Mouse (Mus musculus) lung, embryonic 16.5 days (tissue): ENCODE results near the gene Cstf1. TPM values are rescaled to one million over a fixed set of nuclear protein-coding genes. Genes with fewer than 3 reads are reported as not detected.

Experiments
- ATAC-seq: fragments of 200-750 bp; cut with Nextera tagmentation; 2 replicates; pipeline ENCODE4 v1.8.0; 2017; ENCODE audit warnings: low read depth, mild to moderate bottlenecking, moderate library complexity
- H3K27ac ChIP-seq: fragments of 300-500 bp; sonication (generic); 2 replicates; pipeline ENCODE4 v1.5.1; 2014; ENCODE audit warnings: mild to moderate bottlenecking, control low read depth, low read length
- H3K27me3 ChIP-seq: fragments of 300-500 bp; sonication (generic); 2 replicates; pipeline ENCODE4 v1.6.1; 2014; ENCODE audit warnings: low read depth, low read length, mixed read lengths; ENCODE audit not compliant: control insufficient read depth, insufficient read depth
- H3K36me3 ChIP-seq: fragments of 300-500 bp; sonication (generic); 2 replicates; pipeline ENCODE4 v1.6.1; 2014; ENCODE audit warnings: low read length; ENCODE audit not compliant: control insufficient read depth, insufficient read depth
- H3K4me1 ChIP-seq: fragments of 300-500 bp; sonication (generic); replicated peaks from 2 replicates; pipeline ENCODE4 v1.6.1; 2014; ENCODE audit warnings: low read length, mixed read lengths; ENCODE audit not compliant: control insufficient read depth, insufficient read depth
- H3K4me2 ChIP-seq: fragments of 300-500 bp; sonication (generic); 2 replicates; pipeline ENCODE4 v1.6.1; 2014; ENCODE audit warnings: low read depth, low read length, control low read depth
- H3K4me3 ChIP-seq: fragments of 300-500 bp; sonication (generic); 2 replicates; pipeline ENCODE4 v1.5.1; 2014; ENCODE audit warnings: mild to moderate bottlenecking, low read length, control low read depth
- H3K9ac ChIP-seq: fragments of 300-500 bp; sonication (generic); 2 replicates; pipeline ENCODE4 v1.6.1; 2014; ENCODE audit warnings: low read length, control low read depth
- H3K9me3 ChIP-seq: fragments of 300-500 bp; sonication (generic); 2 replicates; pipeline ENCODE4 v1.6.1; 2016; ENCODE audit warnings: low read length; ENCODE audit not compliant: control insufficient read depth
- WGBS: fragments of 180-500 bp; shearing (Covaris S2); extraction: QIAGEN DNeasy Blood & Tissue Kit; methylation state at CpG from one replicate; pipeline ENCODE4 v1.1.7; 2014; 5-methylcytosine and 5-hydroxymethylcytosine counted together
- polyA plus RNA-seq: library from polyadenylated mRNA; unstranded; fragments of >200 nt; fragmentation: Nextera tagmentation; extraction: Ambion mirVana; gene quantifications from 2 replicates; pipeline ENCODE4 v1.2.1, GENCODE M21; 2015

The Cstf1 gene
- polyA plus RNA-seq, 1 experiment from 2014 or later: 37.5 TPM

DNA sequence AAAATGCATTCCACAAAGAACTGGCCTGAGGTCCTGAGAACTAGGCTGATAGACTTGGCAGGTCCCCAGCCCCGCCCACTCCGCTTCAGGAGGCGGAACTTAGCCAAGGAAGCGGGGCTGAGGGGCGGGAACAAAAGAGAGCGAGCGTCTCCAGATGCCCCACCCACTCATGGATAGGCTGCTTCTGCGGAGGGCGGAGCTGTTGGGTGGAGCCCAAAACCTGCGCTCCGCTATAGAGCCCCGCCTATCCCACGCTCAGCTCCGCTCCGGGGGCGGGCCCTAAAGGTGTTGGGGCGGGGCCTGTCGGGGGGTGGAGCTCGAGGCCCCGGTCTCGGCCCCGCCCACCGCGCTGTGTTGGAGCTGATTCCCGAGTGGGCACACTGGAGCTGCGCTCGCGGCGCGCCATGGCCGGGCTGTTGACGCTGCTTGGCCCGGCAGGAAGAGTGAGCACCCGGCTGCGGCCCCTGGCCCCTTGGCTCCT is 25.2 kb upstream of the Cstf1 start, which contains the start of gene Fam210b:
Fam210b (plus strand) TSS at position 308 of the 481 bp plus-strand sequence.
- Histone ChIP-seq H3K9ac (peak within 1 kb of the TSS; percentile 85), H3K4me3 (peak within 1 kb of the TSS; percentile 86), H3K9me3 (no peaks in the 10 kb centered on the region), H3K27me3 (no peaks in the 10 kb centered on the region), H3K4me1 (peaks cover 37% of the 10 kb centered on the region), H3K4me2 (peak within 1 kb of the TSS; percentile 98), H3K36me3 (no peaks in the 10 kb centered on the region), H3K27ac (peak within 1 kb of the TSS; percentile 85)
- ATAC-seq: peak; percentile 95
- 0% methylated on average over 33 of the region's 35 CpGs for WGBS

DNA sequence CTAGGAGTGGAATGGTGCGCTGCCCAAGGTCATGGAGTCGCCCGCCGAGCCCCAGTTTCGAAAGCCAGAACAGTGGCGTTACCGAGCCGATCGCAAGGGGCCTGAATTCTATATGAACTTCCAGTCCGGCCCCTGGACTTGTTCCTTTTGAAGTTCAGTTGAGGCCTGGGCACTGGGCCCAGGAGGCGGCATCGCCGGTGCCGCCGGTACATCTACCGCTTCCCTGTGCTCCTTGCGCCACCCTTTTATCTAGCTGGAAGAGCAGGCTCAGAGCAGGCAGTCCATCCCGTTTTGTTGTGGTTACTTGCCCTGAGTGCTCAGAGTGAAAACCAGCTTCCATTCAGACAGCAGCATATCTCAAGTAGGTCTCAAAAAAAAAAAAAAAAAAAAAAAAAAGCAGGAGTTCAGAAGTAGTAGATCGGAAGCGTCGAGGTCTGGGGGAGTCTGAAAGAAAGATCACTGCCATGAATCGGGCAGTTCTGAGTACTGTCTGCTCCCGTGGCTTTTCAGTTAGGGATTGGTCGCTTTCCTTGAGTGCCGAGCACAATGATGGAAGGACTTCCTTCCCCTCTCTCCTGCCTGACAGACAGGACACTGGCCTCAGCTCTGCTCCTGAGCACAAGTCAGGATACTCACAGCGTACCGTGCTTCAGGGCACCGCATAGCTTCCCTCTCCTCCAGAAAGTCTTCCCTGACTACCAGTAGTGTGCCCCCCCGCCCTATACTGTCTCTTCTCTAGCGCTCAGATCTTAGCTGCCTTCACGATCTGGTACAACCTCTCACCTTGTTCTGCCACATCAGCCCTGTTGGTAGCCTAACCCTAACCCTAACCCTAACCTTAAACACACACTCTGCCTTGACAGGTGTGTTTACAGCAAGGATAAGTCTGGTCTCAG is 24.2 kb upstream of the Cstf1 start:
- Histone ChIP-seq H3K4me3 (peak overlapping the region; percentile 86), H3K4me1 (peaks cover 37% of the 10 kb centered on the region), H3K9ac (peak overlapping the region; percentile 85)

DNA sequence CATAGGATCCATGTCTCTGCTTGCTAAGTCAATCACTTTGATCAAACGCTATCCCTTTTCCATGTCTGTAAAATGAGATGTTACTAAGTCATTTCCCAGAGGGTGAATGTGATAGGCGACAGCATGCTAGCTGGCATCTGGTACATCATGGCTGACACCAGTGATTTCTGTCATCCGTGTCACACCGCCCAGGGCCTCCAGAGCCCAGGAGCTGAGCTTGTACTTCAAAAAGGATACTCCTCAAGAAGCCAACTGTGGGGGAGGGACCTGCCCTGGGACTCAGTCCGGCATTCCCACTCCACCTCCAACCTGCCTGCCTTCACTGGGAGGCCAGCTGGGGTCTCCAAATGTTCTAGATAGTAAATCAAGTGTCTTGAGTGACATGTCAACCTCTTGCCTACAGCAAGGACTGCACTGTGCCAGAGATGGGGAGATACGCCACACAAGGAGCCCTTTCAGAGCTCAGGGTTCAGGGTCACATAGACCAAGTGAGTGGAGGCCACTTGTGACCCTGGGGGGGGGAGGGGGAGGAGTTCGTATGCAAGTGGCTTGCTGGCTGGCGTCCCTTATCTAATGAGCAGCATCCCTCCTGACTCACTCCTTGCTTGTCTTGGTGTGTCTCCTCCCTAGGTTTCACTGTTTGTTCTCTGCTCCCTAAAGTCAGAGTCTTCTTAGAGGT is 23.4 kb upstream of the Cstf1 start:
- peak overlapping the region; percentile 98 for H3K4me2 ChIP-seq
- 0 out of 2 replicates have a peak overlapping the region, but pooled peaks have one; percentile 2 for H3K9ac ChIP-seq
- peaks cover 37% of the 10 kb centered on the region for H3K4me1 ChIP-seq
- H3K36me3 ChIP-seq: no peaks in the 10 kb centered on the region
- H3K27ac ChIP-seq: no peak overlapping the region
- ATAC-seq: no peak
- H3K4me3 ChIP-seq: peak overlapping the region; percentile 86
- WGBS: 44% methylated on average over 8 of the region's 8 CpGs
- no peaks in the 10 kb centered on the region for H3K9me3 ChIP-seq
- no peaks in the 10 kb centered on the region for H3K27me3 ChIP-seq

More for the DNA sequence above, 24.2 kb upstream of the Cstf1 start:
- Histone ChIP-seq H3K27me3 (no peaks in the 10 kb centered on the region), H3K9me3 (no peaks in the 10 kb centered on the region), H3K36me3 (no peaks in the 10 kb centered on the region), H3K27ac (peak overlapping the region; percentile 81), H3K4me2 (peak overlapping the region; percentile 98)
- ATAC-seq: 0 out of 2 replicates have a peak, but pooled peaks have one; percentile 5
- 6% methylated on average over 31 of the region's 31 CpGs for WGBS

DNA sequence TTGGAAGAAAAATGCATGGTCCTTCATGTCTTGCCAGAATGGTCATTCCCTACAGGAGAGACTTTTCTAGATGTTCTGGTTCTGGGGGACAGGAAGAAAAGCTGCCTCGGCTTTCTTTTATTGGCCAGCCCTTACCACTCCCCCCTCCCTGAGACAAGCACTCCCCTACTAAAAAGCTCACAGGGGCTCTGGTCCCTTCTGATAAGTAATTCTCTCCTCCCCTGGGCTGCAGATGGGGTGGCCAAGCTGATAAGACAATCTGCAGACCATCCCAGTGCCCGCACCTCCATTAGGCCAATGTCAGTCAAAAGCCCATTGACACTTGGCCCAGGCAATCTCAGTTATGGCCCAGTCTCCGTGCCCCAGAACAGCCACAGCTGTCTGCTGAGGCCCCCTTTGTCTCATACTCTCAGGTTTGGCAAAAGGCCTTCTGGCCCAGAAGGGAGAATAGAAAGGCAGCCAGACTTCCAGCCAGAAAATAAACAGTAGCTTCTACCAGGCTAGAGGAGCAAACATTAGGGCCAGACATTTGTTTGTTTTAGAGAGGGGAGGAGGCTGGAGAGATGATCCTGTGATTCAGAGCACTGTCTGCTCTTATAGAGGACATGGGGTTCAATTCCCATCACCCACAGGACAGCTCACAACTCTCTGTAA is 22.1 kb upstream of the Cstf1 start:
- no peak overlapping the region for H3K9ac ChIP-seq
- no peaks in the 10 kb centered on the region for H3K27me3 ChIP-seq
- WGBS: 14% methylated on average over 3 of the region's 3 CpGs
- ATAC-seq: peak; percentile 13
- peak overlapping the region; percentile 86 for H3K27ac ChIP-seq
- peaks cover 37% of the 10 kb centered on the region for H3K4me1 ChIP-seq
- H3K4me3 ChIP-seq: peak overlapping the region; percentile 3; the same call in 1 of the 2 replicates
- no peaks in the 10 kb centered on the region; the same call in 1 of the 2 replicates for H3K36me3 ChIP-seq
- H3K9me3 ChIP-seq: no peaks in the 10 kb centered on the region
- peak overlapping the region; percentile 98 for H3K4me2 ChIP-seq

DNA sequence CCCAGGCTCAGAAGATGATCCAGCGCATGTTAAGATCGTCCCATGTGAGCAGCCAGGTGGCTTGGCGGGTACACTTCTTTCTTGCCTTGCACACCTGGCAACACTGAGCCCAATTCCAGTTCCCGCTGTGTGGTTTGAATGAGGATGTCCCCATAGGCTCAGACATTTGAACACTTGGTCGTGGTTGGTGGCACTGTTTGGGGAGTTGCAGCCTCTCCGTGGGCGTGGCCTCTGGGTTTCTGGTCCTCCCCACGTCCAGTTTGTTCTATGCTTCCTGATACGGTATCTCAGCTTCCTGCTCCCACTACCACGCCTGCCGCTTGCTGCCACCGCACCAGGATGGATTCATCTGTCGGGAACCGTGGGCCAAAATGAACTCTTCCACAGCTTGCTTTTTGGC is 20.7 kb upstream of the Cstf1 start:
- Histone ChIP-seq H3K36me3 (peaks cover 5% of the 10 kb centered on the region; the same call in 1 of the 2 replicates), H3K27me3 (no peaks in the 10 kb centered on the region), H3K4me2 (no peak overlapping the region), H3K4me1 (peaks cover 30% of the 10 kb centered on the region), H3K27ac (no peak overlapping the region), H3K9ac (no peak overlapping the region), H3K9me3 (no peaks in the 10 kb centered on the region), H3K4me3 (no peak overlapping the region)
- ATAC-seq: no peak
- WGBS: 80% methylated on average over 14 of the region's 14 CpGs

DNA sequence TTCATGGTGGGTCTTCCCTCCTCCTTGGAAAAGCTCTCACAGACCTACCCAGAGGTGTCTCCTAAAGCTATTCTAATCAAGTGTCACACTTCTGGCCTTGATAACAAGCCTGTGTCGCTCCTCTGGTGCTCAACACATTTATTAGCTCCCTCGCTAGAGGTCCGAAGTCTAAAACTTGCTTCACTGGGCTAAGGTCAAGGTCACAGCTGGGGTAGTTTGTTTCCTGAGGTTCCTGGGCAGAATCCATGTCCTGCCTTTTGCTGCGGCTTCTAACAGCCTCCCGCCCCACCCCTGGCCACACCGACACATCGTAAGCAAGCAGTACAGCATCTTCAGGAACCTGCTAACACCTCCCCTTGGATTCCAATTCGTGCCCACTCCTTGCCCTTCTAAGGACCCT is 19.7 kb upstream of the Cstf1 start:
- Histone ChIP-seq H3K4me2 (no peak overlapping the region), H3K9me3 (no peaks in the 10 kb centered on the region), H3K36me3 (peaks cover 15% of the 10 kb centered on the region), H3K9ac (no peak overlapping the region), H3K27me3 (no peaks in the 10 kb centered on the region), H3K4me3 (no peak overlapping the region), H3K27ac (no peak overlapping the region), H3K4me1 (peaks cover 28% of the 10 kb centered on the region)
- no peak for ATAC-seq
- 69% methylated on average over 8 of the region's 8 CpGs for WGBS

DNA sequence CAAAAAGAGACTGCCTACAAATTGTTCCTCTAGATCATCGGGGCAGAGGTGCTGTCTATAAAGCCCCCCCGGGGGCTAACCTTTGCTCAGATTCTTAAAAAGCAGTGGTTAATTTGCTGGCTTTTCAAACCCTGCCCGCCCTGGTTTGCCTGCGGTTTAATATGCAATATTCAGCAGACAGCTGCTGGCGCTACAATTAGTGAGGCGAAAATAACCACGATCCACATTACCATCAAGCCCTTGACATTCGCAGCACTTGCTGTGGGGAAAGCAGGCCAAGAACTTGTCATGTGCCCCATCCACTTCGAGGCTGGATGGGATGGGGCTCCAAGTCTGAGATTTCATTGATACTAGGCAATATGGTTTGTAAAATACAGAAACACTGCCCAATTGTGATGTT is 17.3 kb upstream of the Cstf1 start:
- H3K4me2 ChIP-seq: no peak overlapping the region
- H3K36me3 ChIP-seq: peaks cover 37% of the 10 kb centered on the region
- H3K27ac ChIP-seq: no peak overlapping the region
- no peak for ATAC-seq
- no peak overlapping the region for H3K9ac ChIP-seq
- peaks cover 12% of the 10 kb centered on the region; the same call in 1 of the 2 replicates for H3K4me1 ChIP-seq
- no peak overlapping the region for H3K4me3 ChIP-seq
- no peaks in the 10 kb centered on the region for H3K27me3 ChIP-seq
- 85% methylated on average over 9 of the region's 9 CpGs for WGBS
- no peaks in the 10 kb centered on the region for H3K9me3 ChIP-seq

DNA sequence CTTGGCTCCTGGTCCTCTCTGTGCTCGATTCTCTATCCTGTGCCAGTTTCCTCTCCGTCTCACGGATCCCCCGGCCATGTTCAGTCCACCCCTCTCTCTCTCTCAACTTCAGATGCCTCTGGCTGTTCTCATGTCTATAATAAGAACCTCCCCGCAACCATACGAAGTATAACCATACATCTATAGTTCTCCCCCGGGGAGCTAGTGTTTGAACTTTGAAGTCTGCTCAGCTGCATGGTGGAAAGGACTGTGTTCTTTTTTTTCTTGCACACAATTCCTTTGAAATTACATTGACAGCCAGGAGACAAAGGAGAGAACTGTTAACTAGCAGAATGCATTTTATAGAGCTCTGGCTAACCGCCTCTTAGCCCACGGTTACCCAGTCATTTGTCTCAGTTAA is 15.7 kb upstream of the Cstf1 start:
- Histone ChIP-seq H3K9ac (no peak overlapping the region), H3K4me1 (no peaks in the 10 kb centered on the region; the same call in 1 of the 2 replicates), H3K27me3 (no peaks in the 10 kb centered on the region), H3K27ac (no peak overlapping the region), H3K9me3 (no peaks in the 10 kb centered on the region), H3K4me3 (no peak overlapping the region), H3K4me2 (no peak overlapping the region), H3K36me3 (peaks cover 43% of the 10 kb centered on the region)
- 75% methylated on average over 9 of the region's 9 CpGs for WGBS
- no peak for ATAC-seq
